ENCODE assay signal across 22 mouse cellular contexts in the genomic region with DNA sequence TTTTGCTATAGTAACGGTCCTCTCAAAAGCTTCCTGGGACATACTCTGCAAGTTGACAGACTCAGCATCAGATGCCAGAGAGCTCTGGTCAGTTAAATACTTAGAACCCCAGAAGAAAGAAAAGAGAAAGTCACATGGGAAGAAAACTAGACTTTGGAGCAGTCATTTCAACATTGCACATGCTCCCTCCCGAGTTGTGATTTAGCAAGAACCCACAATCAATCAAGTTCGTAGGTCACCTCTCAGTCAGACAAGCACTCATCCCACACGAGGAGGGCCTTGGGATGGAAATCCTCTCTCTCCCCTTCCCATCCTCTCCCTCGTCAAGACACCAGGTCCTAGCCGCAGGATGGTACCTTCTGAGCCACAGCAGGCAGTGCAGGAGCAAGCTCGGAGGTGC.
"Had no signal": no experiment of that assay in that cellular context is flagged by ENCODE, and none has a peak within 500 bp of the region (broad histone marks: within the 10 kb centered on the region; RNA-seq: fewer than 3 reads in every experiment).

No protein-coding gene starts in this region.

- H3K9ac ChIP-seq: intestine, embryonic 15.5 days; kidney, embryonic 15.5 days; neural tube, embryonic 12.5 days; neural tube, embryonic 15.5 days had no signal

- H3K27ac ChIP-seq: intestine, embryonic 15.5 days; kidney, embryonic 15.5 days; left cerebral cortex, adult 2 months; midbrain, embryonic 10.5 days; neural tube, embryonic 12.5 days; neural tube, embryonic 15.5 days; stomach, postnatal 0 days had no signal

- H3K27me3 ChIP-seq: intestine, embryonic 15.5 days; kidney, embryonic 15.5 days; neural tube, embryonic 12.5 days; neural tube, embryonic 15.5 days had no signal

- DNase-seq: kidney, adult 11 months; kidney, adult 8-10 months; kidney, postnatal 10 days; kidney, postnatal 36 days; layer of hippocampus, postnatal 36 days; lung, adult 2 months; lung, postnatal 14 days; lung, postnatal 4 days; midbrain, embryonic 14.5 days; right cerebral cortex, adult 18-20 months; right cerebral cortex, postnatal 14 days; right cerebral cortex, postnatal 4 days; thymus, adult 2 months; thymus, postnatal 14 days; thymus, postnatal 4 days had no signal

- H3K36me3 ChIP-seq: intestine, embryonic 15.5 days had no signal

- H3K4me3 ChIP-seq: intestine, embryonic 15.5 days; kidney, embryonic 15.5 days; left cerebral cortex, adult 2 months; midbrain, embryonic 10.5 days; neural tube, embryonic 12.5 days; neural tube, embryonic 15.5 days had no signal

- H3K9me3 ChIP-seq: intestine, embryonic 15.5 days; kidney, embryonic 15.5 days; midbrain, embryonic 10.5 days; neural tube, embryonic 12.5 days; neural tube, embryonic 15.5 days had no signal

- H3K4me1 ChIP-seq: intestine, embryonic 15.5 days; kidney, embryonic 15.5 days; midbrain, embryonic 10.5 days; neural tube, embryonic 12.5 days; neural tube, embryonic 15.5 days had no signal

- H3K4me2 ChIP-seq: intestine, embryonic 15.5 days; kidney, embryonic 15.5 days; neural tube, embryonic 12.5 days; neural tube, embryonic 15.5 days had no signal

- ATAC-seq: intestine, embryonic 15.5 days had no signal
